Mouse (Mus musculus) heart, postnatal 0 days (tissue): ENCODE measurements at regions not wholly inside any gene's neighbourhood (a gene's known extent, or its start where the extent isn't known, plus 50 kb on each side); places are given as distances from the start of the nearest gene placed in this dataset.

Experiments used
- ATAC-seq: fragments of 200-750 bp; cut with Nextera tagmentation; 2 replicates; pipeline ENCODE4 v1.8.0; 2017; ENCODE audit warnings: low read depth, moderate number of reproducible peaks, moderate library complexity; ENCODE audit not compliant: insufficient read depth
- DNase-seq: peaks from one replicate; pipeline ENCODE4 v3.0.0-alpha.2; 2016; ENCODE audit warnings: low spot score
- H3K27ac ChIP-seq: fragments of 300-500 bp; sonication (generic); 2 replicates; pipeline ENCODE4 v1.5.1; 2014; ENCODE audit warnings: low read depth, mild to moderate bottlenecking
- H3K27me3 ChIP-seq: fragments of 300-500 bp; sonication (generic); 2 replicates; pipeline ENCODE4 v1.6.1; 2014; ENCODE audit warnings: low read length, mixed read lengths; ENCODE audit not compliant: control insufficient read depth, insufficient read depth
- H3K36me3 ChIP-seq: fragments of 300-500 bp; sonication (generic); replicated peaks from 2 replicates; pipeline ENCODE4 v1.6.1; 2014; ENCODE audit warnings: low read length, mixed read lengths; ENCODE audit not compliant: control insufficient read depth, insufficient read depth
- H3K4me1 ChIP-seq: fragments of 300-500 bp; sonication (generic); 2 replicates; pipeline ENCODE4 v1.6.1; 2014; ENCODE audit warnings: antibody characterized with exemption; ENCODE audit not compliant: control insufficient read depth, insufficient read depth
- H3K4me2 ChIP-seq: fragments of 300-500 bp; sonication (generic); 2 replicates; pipeline ENCODE4 v1.6.1; 2014; ENCODE audit warnings: low read depth, mild to moderate bottlenecking, low read length, moderate library complexity
- H3K4me3 ChIP-seq: fragments of 300-500 bp; sonication (generic); 2 replicates; pipeline ENCODE4 v1.5.1; 2014; ENCODE audit warnings: low read depth, low read length
- H3K9ac ChIP-seq: fragments of 300-500 bp; sonication (generic); replicated peaks from 2 replicates; pipeline ENCODE4 v1.6.1; 2014; ENCODE audit warnings: low read depth, low read length, mixed read lengths
- H3K9me3 ChIP-seq: fragments of 300-500 bp; sonication (generic); replicated peaks from 2 replicates; pipeline ENCODE4 v1.6.1; 2016; ENCODE audit warnings: low read length; ENCODE audit not compliant: control insufficient read depth
- CTCF ChIP-seq: IDR thresholded peaks from 2 replicates; pipeline ENCODE4 v1.5.1; 2016; ENCODE audit warnings: antibody characterized with exemption, control low read depth, low read depth
- EP300 ChIP-seq: IDR thresholded peaks from 2 replicates; pipeline ENCODE4 v1.6.1; 2016; ENCODE audit warnings: antibody characterized with exemption, low read depth
- WGBS: fragments of 180-500 bp; shearing (Covaris S2); extraction: QIAGEN DNeasy Blood & Tissue Kit; methylation state at CpG from one replicate; pipeline ENCODE4 v1.1.7; 2014; 5-methylcytosine and 5-hydroxymethylcytosine counted together

- Histone ChIP-seq H3K9ac (no peak overlapping the region), H3K27ac (no peak overlapping the region), H3K9me3 (no peaks in the 10 kb centered on the region), H3K36me3 (no peaks in the 10 kb centered on the region), H3K27me3 (no peaks in the 10 kb centered on the region), H3K4me3 (no peak overlapping the region), H3K4me2 (no peak overlapping the region), H3K4me1 (no peaks in the 10 kb centered on the region)
- no peak for DNase-seq
- ATAC-seq, result no peak
- TF ChIP-seq CTCF (no peak), EP300 (no peak)
- WGBS, result 79% methylated on average over 4 of the region's 4 CpGs
Observed at GRCm38 (mm10) chr6:31204839-31205238, 193.7 kb upstream of the Mkln1 start.

- Histone ChIP-seq H3K27me3 (no peaks in the 10 kb centered on the region), H3K4me1 (no peaks in the 10 kb centered on the region), H3K27ac (no peak overlapping the region), H3K9ac (no peak overlapping the region), H3K4me2 (no peak overlapping the region), H3K36me3 (no peaks in the 10 kb centered on the region), H3K9me3 (no peaks in the 10 kb centered on the region), H3K4me3 (no peak overlapping the region)
- DNase-seq (no peak), ATAC-seq (no peak)
- 81% methylated on average over 7 of the region's 7 CpGs for WGBS
- TF ChIP-seq EP300, result no peak
- no peak for TF ChIP-seq CTCF
Observed at GRCm38 (mm10) chr6:31206106-31206505, 192.4 kb upstream of the Mkln1 start.

GRCm38 (mm10) chr6:31207231-31207630 lies 191.3 kb upstream of the Mkln1 start:
- Histone ChIP-seq H3K27ac (no peak overlapping the region), H3K4me1 (no peaks in the 10 kb centered on the region), H3K4me3 (no peak overlapping the region), H3K9ac (no peak overlapping the region), H3K36me3 (no peaks in the 10 kb centered on the region), H3K4me2 (no peak overlapping the region), H3K9me3 (no peaks in the 10 kb centered on the region), H3K27me3 (no peaks in the 10 kb centered on the region)
- DNase-seq, result no peak
- TF ChIP-seq EP300 (no peak), CTCF (no peak)
- 76% methylated on average over 12 of the region's 12 CpGs for WGBS
- ATAC-seq, result no peak

- H3K4me1 ChIP-seq, result no peaks in the 10 kb centered on the region
- no peak overlapping the region for H3K27ac ChIP-seq
- H3K27me3 ChIP-seq, result no peaks in the 10 kb centered on the region
- TF ChIP-seq EP300 (no peak), CTCF (no peak)
- no peak overlapping the region for H3K4me2 ChIP-seq
- no peaks in the 10 kb centered on the region for H3K36me3 ChIP-seq
- no peak overlapping the region for H3K9ac ChIP-seq
- H3K4me3 ChIP-seq, result no peak overlapping the region
- DNase-seq (no peak), ATAC-seq (no peak)
- H3K9me3 ChIP-seq, result no peaks in the 10 kb centered on the region
- 86% methylated on average over 6 of the region's 6 CpGs for WGBS
Observed at GRCm38 (mm10) chr6:31208224-31208623, 190.3 kb upstream of the Mkln1 start.

- no peak overlapping the region for H3K4me3 ChIP-seq
- H3K36me3 ChIP-seq, result no peaks in the 10 kb centered on the region
- WGBS, result 76% methylated on average over 15 of the region's 15 CpGs
- no peaks in the 10 kb centered on the region for H3K27me3 ChIP-seq
- no peaks in the 10 kb centered on the region for H3K4me1 ChIP-seq
- H3K9me3 ChIP-seq, result no peaks in the 10 kb centered on the region
- no peak for DNase-seq
- no peak overlapping the region for H3K9ac ChIP-seq
- H3K4me2 ChIP-seq, result no peak overlapping the region
- H3K27ac ChIP-seq, result no peak overlapping the region
- no peak for ATAC-seq
- TF ChIP-seq CTCF (no peak), EP300 (no peak)
Observed at GRCm38 (mm10) chr6:31209411-31210139, 189.0 kb upstream of the Mkln1 start.

GRCm38 (mm10) chr6:31210209-31210714 lies 188.3 kb upstream of the Mkln1 start:
- no peak for ATAC-seq
- DNase-seq, result no peak
- no peak overlapping the region for H3K9ac ChIP-seq
- WGBS, result 80% methylated on average over 7 of the region's 7 CpGs
- H3K9me3 ChIP-seq, result no peaks in the 10 kb centered on the region
- no peaks in the 10 kb centered on the region for H3K27me3 ChIP-seq
- H3K4me1 ChIP-seq, result no peaks in the 10 kb centered on the region
- no peak for TF ChIP-seq CTCF
- TF ChIP-seq EP300, result no peak
- H3K4me3 ChIP-seq, result no peak overlapping the region
- no peak overlapping the region for H3K4me2 ChIP-seq
- no peak overlapping the region for H3K27ac ChIP-seq
- no peaks in the 10 kb centered on the region for H3K36me3 ChIP-seq
